ENCODE assay signal across 9 mouse cellular contexts in genomic region chr11:104581446-104582307, GRCm38 (mm10). TPM values are rescaled to one million over a fixed set of nuclear protein-coding genes. Genes with fewer than 3 reads are reported as not detected.
DNase-seq lines count a peak whose midpoint lies in the region; ATAC-seq and TF ChIP-seq lines count a peak whose summit lies in the region.
"Had no signal": no experiment of that assay in that cellular context is flagged by ENCODE, and none has a peak within 500 bp of the region (broad histone marks: within the 10 kb centered on the region; RNA-seq: fewer than 3 reads in every experiment).

No protein-coding gene starts in this region.

- peaks cover 20% of the 10 kb centered on the region for H3K36me3 ChIP-seq in heart, embryonic 11.5 days (ENCODE audit: control insufficient read depth, insufficient read depth, low read length)
- H3K36me3 ChIP-seq in CH12.LX (replicated peaks in 1 of 2; ENCODE audit: control insufficient read depth in 1 of 2, insufficient read depth in 1 of 2, low read length in 1 of 2), result peaks cover 0 to 22% of the 10 kb centered on the region in 2 experiments
- no peaks in the 10 kb centered on the region for H3K36me3 ChIP-seq in intestine, embryonic 16.5 days (ENCODE audit: control insufficient read depth, insufficient read depth, low read length)
- H3K36me3 ChIP-seq in neural tube, embryonic 15.5 days, result no peaks in the 10 kb centered on the region
- H3K36me3 ChIP-seq in forebrain, embryonic 12.5 days (replicated peaks), result no peaks in the 10 kb centered on the region
- H3K36me3 ChIP-seq: G1E had no signal

- 58% methylated on average over 18 of the region's 18 CpGs for WGBS in heart, embryonic 11.5 days (ENCODE audit: insufficient replicate concordance)
- 46% methylated on average over 18 of the region's 18 CpGs for WGBS in intestine, embryonic 16.5 days
- WGBS in neural tube, embryonic 15.5 days, result 73% methylated on average over 18 of the region's 18 CpGs
- 76% methylated on average over 18 of the region's 18 CpGs for WGBS in forebrain, embryonic 12.5 days

- in situ Hi-C loops in CH12.LX (cut with MboI; ENCODE audit: low pct_ligation_motif_present, low pct_unique_long_range_greater_than_20kb, low sequenced_read_pairs), result loop anchor here (10.0 to 25.0 kb wide), 3 partner anchors 67 to 543 kb away; partner anchors contain the start of gene Mettl2

- TF ChIP-seq EP300 in CH12.LX (IDR thresholded peaks at IDR 0.05; ENCODE audit: low read length), result peak; percentile 70

- dilution Hi-C loops in CH12.LX (cut with MboI; ENCODE audit: extremely low pct_ligation_motif_present, extremely low pct_unique_long_range_greater_than_20kb, low sequenced_read_pairs), result no loop called here

- intact Hi-C loops in heart, postnatal 14 days (cut with DNase I), result no loop called here

- H3K4me1 ChIP-seq in heart, embryonic 11.5 days (ENCODE audit: control insufficient read depth, insufficient read depth, low read length), result peaks cover 29% of the 10 kb centered on the region
- peaks cover 11 to 57% of the 10 kb centered on the region in 2 experiments for H3K4me1 ChIP-seq in CH12.LX (ENCODE audit: control insufficient read depth in 1 of 2, insufficient read depth in 2 of 2)
- 0 out of 2 replicates have a peak, but pooled peaks cover 2% of the 10 kb centered on the region for H3K4me1 ChIP-seq in intestine, embryonic 16.5 days (ENCODE audit: control insufficient read depth, insufficient read depth, low read length)
- H3K4me1 ChIP-seq in neural tube, embryonic 15.5 days, result no peaks in the 10 kb centered on the region
- H3K4me1 ChIP-seq in forebrain, embryonic 12.5 days, result no peaks in the 10 kb centered on the region; the same call in 1 of the 2 replicates

- H3K4me3 ChIP-seq in heart, embryonic 11.5 days (ENCODE audit: low read depth, low read length), result 0 out of 2 replicates have a peak overlapping the region, but pooled peaks have one; percentile 4
- H3K4me3 ChIP-seq in CH12.LX (replicated peaks in 1 of 3; ENCODE audit: low read depth in 2 of 3, low read length in 2 of 3, poor library complexity in 1 of 3), result peak overlapping the region; percentile 49 to 54 (median 50)
- H3K4me3 ChIP-seq in intestine, embryonic 16.5 days (ENCODE audit: low read length), result peak overlapping the region; percentile 17; the same call in 1 of the 2 replicates
- no peak overlapping the region for H3K4me3 ChIP-seq in neural tube, embryonic 15.5 days (replicated peaks)
- H3K4me3 ChIP-seq in forebrain, embryonic 12.5 days (replicated peaks), result no peak overlapping the region

- ATAC-seq in heart, embryonic 11.5 days (replicated peaks; ENCODE audit: insufficient number of reproducible peaks, low FRiP score, low TSS enrichment), result no peak
- ATAC-seq in intestine, embryonic 16.5 days, result no peak
- no peak for ATAC-seq in neural tube, embryonic 15.5 days (ENCODE audit: low FRiP score)
- ATAC-seq in forebrain, embryonic 12.5 days (ENCODE audit: low FRiP score), result no peak

- peak overlapping the region; percentile 43; the same call in 1 of the 2 replicates for H3K4me2 ChIP-seq in heart, embryonic 11.5 days
- H3K4me2 ChIP-seq in CH12.LX (ENCODE audit: insufficient read depth, low read depth, poor library complexity, severe bottlenecking), result peak overlapping the region; percentile 94
- H3K4me2 ChIP-seq in intestine, embryonic 16.5 days (ENCODE audit: low read depth, low read length), result peak overlapping the region; percentile 28
- no peak overlapping the region; the same call in 1 of the 2 replicates for H3K4me2 ChIP-seq in neural tube, embryonic 15.5 days
- H3K4me2 ChIP-seq in forebrain, embryonic 12.5 days, result no peak overlapping the region

- peak; percentile 63 for TF ChIP-seq POLR2A in CH12.LX (IDR thresholded peaks at IDR 0.05; ENCODE audit: low read depth, low read length)

- no peak for TF ChIP-seq RAD21 in CH12.LX (IDR thresholded peaks at IDR 0.05; ENCODE audit: low read depth, low read length)

- H3K27ac ChIP-seq in heart, embryonic 11.5 days (ENCODE audit: low read depth, low read length), result peak overlapping the region; percentile 41; the same call in 1 of the 2 replicates
- peak overlapping the region; percentile 59 for H3K27ac ChIP-seq in CH12.LX (ENCODE audit: insufficient read depth, low read depth)
- peak overlapping the region; percentile 27; the same call in 1 of the 2 replicates for H3K27ac ChIP-seq in intestine, embryonic 16.5 days (ENCODE audit: low read length)
- H3K27ac ChIP-seq in neural tube, embryonic 15.5 days (replicated peaks), result peak overlapping the region; percentile 33; the same call in 1 of the 2 replicates
- H3K27ac ChIP-seq in forebrain, embryonic 12.5 days, result no peak overlapping the region

- no peak for TF ChIP-seq CTCF in CH12.LX (conservative IDR thresholded peaks at IDR 0.05 in 1 of 2, IDR thresholded peaks at IDR 0.05 in 1 of 2; ENCODE audit: low read depth in 2 of 2, low read length in 2 of 2)

- no peak for DNase-seq in heart, postnatal 14 days
- DNase-seq in CH12.LX (ENCODE audit: extremely low read depth), result peak; percentile 84
- DNase-seq in cerebellum, adult 11-12 months, result no peak
- DNase-seq in urinary bladder, postnatal 14 days (ENCODE audit: low spot score), result no peak

- no peaks in the 10 kb centered on the region for H3K79me2 ChIP-seq in CH12.LX (replicated peaks; ENCODE audit: control insufficient read depth, extremely low read depth, insufficient read depth, poor library complexity, severe bottlenecking)

- H3K9me3 ChIP-seq in heart, embryonic 11.5 days (replicated peaks; ENCODE audit: control insufficient read depth, low read length), result no peaks in the 10 kb centered on the region
- peaks cover 7% of the 10 kb centered on the region for H3K9me3 ChIP-seq in CH12.LX (replicated peaks; ENCODE audit: low read length)
- no peaks in the 10 kb centered on the region; the same call in 1 of the 2 replicates for H3K9me3 ChIP-seq in intestine, embryonic 16.5 days (ENCODE audit: control insufficient read depth, low read length)
- H3K9me3 ChIP-seq in neural tube, embryonic 15.5 days (replicated peaks), result no peaks in the 10 kb centered on the region
- no peaks in the 10 kb centered on the region for H3K9me3 ChIP-seq in forebrain, embryonic 12.5 days
- H3K9me3 ChIP-seq: G1E had no signal

- H3K9ac ChIP-seq in heart, embryonic 11.5 days (ENCODE audit: low read depth, low read length), result 0 out of 2 replicates have a peak overlapping the region, but pooled peaks have one; percentile 2
- H3K9ac ChIP-seq in CH12.LX (ENCODE audit: insufficient read depth, low read depth), result peak overlapping the region; percentile 87
- no peak overlapping the region for H3K9ac ChIP-seq in intestine, embryonic 16.5 days (ENCODE audit: low read depth, low read length)
- H3K9ac ChIP-seq in neural tube, embryonic 15.5 days (replicated peaks), result no peak overlapping the region
- H3K9ac ChIP-seq in forebrain, embryonic 12.5 days, result no peak overlapping the region

- no peaks in the 10 kb centered on the region for H3K27me3 ChIP-seq in heart, embryonic 11.5 days (ENCODE audit: control insufficient read depth, insufficient read depth, low read length)
- H3K27me3 ChIP-seq in CH12.LX (replicated peaks), result no peaks in the 10 kb centered on the region
- no peaks in the 10 kb centered on the region for H3K27me3 ChIP-seq in intestine, embryonic 16.5 days (replicated peaks; ENCODE audit: control insufficient read depth, insufficient read depth, low read length)
- H3K27me3 ChIP-seq in neural tube, embryonic 15.5 days (replicated peaks), result no peaks in the 10 kb centered on the region
- no peaks in the 10 kb centered on the region for H3K27me3 ChIP-seq in forebrain, embryonic 12.5 days

TF ChIP-seq in CH12.LX, 34 proteins besides CTCF, POLR2A, EP300 and RAD21 (continues in another document):
- TF ChIP-seq USF1 (IDR thresholded peaks at IDR 0.05; ENCODE audit: low read depth, low read length) (no peak), HCFC1 (IDR thresholded peaks at IDR 0.05; ENCODE audit: low read depth, low read length) (peak; percentile 40), USF2 (conservative IDR thresholded peaks at IDR 0.05; ENCODE audit: low read depth, low read length) (no peak), TBP (conservative IDR thresholded peaks at IDR 0.05; ENCODE audit: low read depth, low read length) (peak; percentile 93), ELF1 (IDR thresholded peaks at IDR 0.05; ENCODE audit: low read depth, low read length) (peak; percentile 54; the same call in 1 of the 2 replicates), ETS1 (conservative IDR thresholded peaks at IDR 0.05; ENCODE audit: low read depth, low read length) (peak; percentile 55), SMC3 (IDR thresholded peaks at IDR 0.05; ENCODE audit: low read depth, low read length) (no peak)

RNA-seq across cellular contexts. Expression of gene Itgb3, which starts 26.1 kb away (rescaled TPM):
- 3.9 and 4.6 TPM in 2 replicates for polyA plus RNA-seq in heart, embryonic 11.5 days (2014; fragmentation: Nextera tagmentation; extraction: Ambion mirVana)
- 1 to 10 TPM; 4.8 to 4.9 TPM for total RNA-seq in heart, postnatal 14 days (2021)
- 1.8 and 3.0 TPM in 2 replicates for total RNA-seq in CH12.LX (2012; rRNA removed)
- total RNA-seq in CH12.LX (2014; rRNA removed), result 2.9 and 3.2 TPM in 2 replicates
- 9.5 and 11.0 TPM in 2 replicates for polyA plus RNA-seq in CH12.LX (2012; ENCODE audit: insufficient read length, low read depth)
- polyA plus RNA-seq in intestine, embryonic 16.5 days (2015; fragmentation: Nextera tagmentation; extraction: Ambion mirVana), result 4.9 and 5.5 TPM in 2 replicates
- polyA plus RNA-seq in neural tube, embryonic 15.5 days (2015; fragmentation: Nextera tagmentation; extraction: Ambion mirVana), result 1.9 and 2.4 TPM in 2 replicates
- 1.6 and 1.8 TPM in 2 replicates for polyA plus RNA-seq in forebrain, embryonic 12.5 days (2016; fragmentation: Nextera tagmentation; extraction: Ambion mirVana)

RNA-seq across cellular contexts. Expression of gene Myl4, which starts 31.2 kb away (rescaled TPM):
- polyA plus RNA-seq in heart, embryonic 11.5 days (2014; fragmentation: Nextera tagmentation; extraction: Ambion mirVana), result 3,018 and 3,194 TPM in 2 replicates
- 100 to 1,000 TPM; 280 to 698 TPM for total RNA-seq in heart, postnatal 14 days (2021)
- total RNA-seq in CH12.LX (2012; rRNA removed) (49.6 and 55.9 TPM in 2 replicates), CH12.LX (2014; rRNA removed) (39.4 and 42.8 TPM in 2 replicates)
- 83.0 and 93.3 TPM in 2 replicates for polyA plus RNA-seq in CH12.LX (2012; ENCODE audit: insufficient read length, low read depth)
- 4.7 and 6.3 TPM in 2 replicates for polyA plus RNA-seq in intestine, embryonic 16.5 days (2015; fragmentation: Nextera tagmentation; extraction: Ambion mirVana)
- 16.2 and 19.5 TPM in 2 replicates for polyA plus RNA-seq in neural tube, embryonic 15.5 days (2015; fragmentation: Nextera tagmentation; extraction: Ambion mirVana)
- 1.4 and 2.0 TPM in 2 replicates for polyA plus RNA-seq in forebrain, embryonic 12.5 days (2016; fragmentation: Nextera tagmentation; extraction: Ambion mirVana)
- polyA plus RNA-seq: G1E had no signal

RNA-seq across cellular contexts. Expression of gene Cdc27, which starts 31.3 kb away (rescaled TPM):
- polyA plus RNA-seq in heart, embryonic 11.5 days (2014; fragmentation: Nextera tagmentation; extraction: Ambion mirVana), result 34.4 and 44.6 TPM in 2 replicates
- 10 to 100 TPM; 23.2 to 26.5 TPM for total RNA-seq in heart, postnatal 14 days (2021)
- total RNA-seq in CH12.LX (2012; rRNA removed) (34.0 and 38.7 TPM in 2 replicates), CH12.LX (2014; rRNA removed) (86.8 and 93.5 TPM in 2 replicates)
- polyA plus RNA-seq in CH12.LX (2012; ENCODE audit: insufficient read length, low read depth), result 68.0 and 71.9 TPM in 2 replicates
- polyA plus RNA-seq in intestine, embryonic 16.5 days (2015; fragmentation: Nextera tagmentation; extraction: Ambion mirVana), result 20.5 and 24.4 TPM in 2 replicates
- polyA plus RNA-seq in neural tube, embryonic 15.5 days (2015; fragmentation: Nextera tagmentation; extraction: Ambion mirVana), result 34.8 and 39.1 TPM in 2 replicates
- polyA plus RNA-seq in forebrain, embryonic 12.5 days (2016; fragmentation: Nextera tagmentation; extraction: Ambion mirVana), result 52.6 and 53.7 TPM in 2 replicates

Comparison
In these comparisons a context has a peak if more than half of its experiments do, and no peak if none do; other contexts are left out.
1. H3K4me2 ChIP-seq: peak in heart, embryonic 11.5 days (single experiment), CH12.LX (single experiment) and intestine, embryonic 16.5 days (single experiment); none in neural tube, embryonic 15.5 days (single experiment) and forebrain, embryonic 12.5 days (single experiment).
2. H3K4me3 ChIP-seq: peak in heart, embryonic 11.5 days (single experiment), CH12.LX (3 of 3) and intestine, embryonic 16.5 days (single experiment); none in neural tube, embryonic 15.5 days (single experiment) and forebrain, embryonic 12.5 days (single experiment).
3. H3K9ac ChIP-seq: peak in heart, embryonic 11.5 days (single experiment) and CH12.LX (single experiment); none in intestine, embryonic 16.5 days (single experiment), neural tube, embryonic 15.5 days (single experiment) and forebrain, embryonic 12.5 days (single experiment).
4. RNA of gene Myl4, which starts 31.2 kb away (polyA plus RNA-seq): 3,018 to 3,194 TPM in heart, embryonic 11.5 days; 83.0 to 93.3 TPM in CH12.LX, 16.2 to 19.5 TPM in neural tube, embryonic 15.5 days, 4.7 to 6.3 TPM in intestine, embryonic 16.5 days and 1.4 to 2.0 TPM in forebrain, embryonic 12.5 days; every median in the first group is over 10 times any median in the second.